Mouse (Mus musculus): Measurements from ENCODE around the gene Prpf40b.

Prpf40b gene

DNA sequence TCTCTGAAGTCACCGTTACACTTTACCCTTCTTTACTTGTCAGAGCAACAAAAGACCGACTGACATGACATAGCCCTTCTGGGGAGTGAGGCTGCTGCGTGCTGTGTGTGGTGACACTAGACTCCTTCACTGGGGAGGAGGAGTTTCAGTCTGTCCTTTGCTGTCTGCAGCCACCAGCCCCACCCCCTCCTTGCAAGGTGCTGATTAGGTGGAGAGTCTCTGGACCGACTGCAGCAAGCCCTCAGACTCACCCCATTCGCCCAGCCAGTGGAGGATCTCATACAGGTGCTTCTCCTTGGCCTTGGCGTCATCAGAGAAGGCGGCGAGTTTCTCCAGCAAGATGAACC, 9.7 kb upstream of the Prpf40b start:
- no peak for DNase-seq (ENCODE audit: extremely low read depth, insufficient read length, low spot score)

DNA sequence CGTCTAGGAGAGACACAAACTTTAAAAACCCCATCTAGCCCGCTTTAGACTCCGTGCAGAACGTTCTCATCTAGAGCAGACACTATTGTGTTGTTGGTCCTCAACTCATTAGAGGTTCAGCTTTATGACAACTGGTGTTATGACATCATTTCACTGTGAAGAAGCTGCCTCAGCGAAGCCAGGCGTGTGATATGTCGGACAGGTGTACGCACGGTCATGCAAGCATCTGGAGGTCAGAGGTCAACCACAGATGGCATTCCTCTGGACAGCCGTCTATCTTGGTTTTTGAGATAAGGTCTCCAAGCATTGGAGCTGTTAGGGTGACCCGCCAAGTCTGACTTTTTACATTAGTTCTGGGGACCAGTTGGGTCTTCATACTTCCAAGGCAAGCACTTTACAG, 4.3 kb upstream of the Prpf40b start:
- no peak for DNase-seq (ENCODE audit: extremely low read depth, insufficient read length, low spot score)

DNA sequence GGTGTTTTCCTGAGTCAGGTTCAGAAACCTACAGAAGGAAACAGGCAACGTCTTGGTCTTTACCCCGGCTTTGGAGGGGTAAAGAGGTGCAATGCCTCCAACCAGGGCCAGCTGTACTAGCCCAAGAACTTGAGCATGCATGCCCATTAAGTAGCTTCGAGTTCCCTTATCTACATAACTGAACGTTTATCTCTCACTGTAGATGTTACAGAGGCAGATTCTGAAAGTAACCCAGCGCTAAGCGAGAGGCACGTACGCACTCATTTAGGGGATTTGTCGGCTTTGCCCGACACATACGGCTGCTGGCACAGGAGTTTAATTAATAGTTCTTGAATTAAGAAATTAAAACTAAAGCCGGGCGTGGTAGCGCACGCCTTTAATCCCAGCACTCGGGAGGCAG, 600 bp upstream of the Prpf40b start:
- no peak for DNase-seq (ENCODE audit: extremely low read depth, insufficient read length, low spot score)

DNA sequence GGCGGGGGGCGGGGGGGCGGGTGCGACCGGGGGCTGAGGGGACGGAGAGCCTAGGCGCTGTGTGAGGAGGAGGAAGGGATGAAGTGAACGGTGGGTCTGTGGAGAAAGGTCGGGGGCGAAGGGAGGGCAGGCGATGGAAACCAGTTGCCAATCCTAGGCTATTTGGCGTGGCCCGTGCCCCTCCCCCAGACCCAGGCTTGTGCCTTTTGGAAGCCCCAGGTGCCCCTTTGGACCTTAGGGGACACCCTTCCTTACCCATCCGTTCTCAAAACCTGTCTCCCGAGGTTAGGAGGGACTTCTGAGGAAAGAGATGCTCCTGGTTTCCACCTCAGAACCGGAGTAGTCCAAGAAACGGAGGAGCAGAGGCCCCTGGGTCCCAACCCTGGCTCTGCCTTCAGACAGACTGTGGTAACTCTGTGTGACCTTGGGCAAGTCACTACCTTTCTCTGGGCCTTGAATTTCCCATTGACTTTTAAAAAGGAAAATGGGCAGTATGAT, 646 bp downstream of the Prpf40b start, which contains the start of gene Fam186b:
Gene Fam186b (minus strand): TSS at position 405 of the 498 bp plus-strand sequence.
- no peak for DNase-seq (ENCODE audit: extremely low read depth, insufficient read length, low spot score)

DNA sequence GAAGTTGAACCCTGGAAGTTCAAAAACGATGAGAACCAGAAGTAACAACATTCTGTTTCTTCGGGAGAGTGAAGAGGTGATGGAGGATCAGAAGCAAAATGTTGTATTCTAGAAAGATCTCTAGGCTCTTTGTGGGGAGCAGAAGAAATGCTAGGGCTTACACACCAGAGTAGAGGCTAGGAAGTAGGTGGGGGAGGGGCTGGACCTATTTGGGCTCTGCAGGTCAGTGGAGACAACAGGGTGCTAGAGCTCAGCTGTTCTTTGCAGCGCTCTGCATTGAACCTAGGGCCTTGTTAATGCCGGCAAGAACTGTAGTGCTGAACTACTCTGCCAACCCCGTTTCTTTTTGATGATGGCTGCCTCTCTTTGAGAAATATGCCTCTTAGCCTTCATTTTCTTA, 1.3 kb downstream of the Prpf40b start:
- DNase-seq (ENCODE audit: extremely low read depth, insufficient read length, low spot score), result no peak

DNA sequence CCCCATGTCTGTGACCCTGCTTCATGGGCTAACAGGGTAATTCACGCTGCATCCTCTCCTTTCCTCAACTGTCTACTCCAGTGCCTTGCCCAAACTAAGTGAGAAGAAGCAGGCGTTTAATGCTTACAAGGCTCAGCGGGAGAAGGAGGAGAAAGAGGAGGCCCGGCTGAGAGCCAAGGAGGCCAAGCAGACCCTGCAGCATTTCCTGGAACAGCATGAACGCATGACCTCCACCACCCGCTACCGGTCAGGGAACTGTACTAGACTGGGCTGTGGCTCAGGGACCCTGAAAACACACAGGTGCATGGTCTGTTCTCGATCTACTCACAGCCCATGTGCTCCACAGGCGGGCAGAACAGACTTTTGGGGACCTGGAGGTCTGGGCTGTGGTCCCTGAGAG, 12.6 kb downstream of the Prpf40b start:
- no peak for DNase-seq (ENCODE audit: extremely low read depth, insufficient read length, low spot score)

DNA sequence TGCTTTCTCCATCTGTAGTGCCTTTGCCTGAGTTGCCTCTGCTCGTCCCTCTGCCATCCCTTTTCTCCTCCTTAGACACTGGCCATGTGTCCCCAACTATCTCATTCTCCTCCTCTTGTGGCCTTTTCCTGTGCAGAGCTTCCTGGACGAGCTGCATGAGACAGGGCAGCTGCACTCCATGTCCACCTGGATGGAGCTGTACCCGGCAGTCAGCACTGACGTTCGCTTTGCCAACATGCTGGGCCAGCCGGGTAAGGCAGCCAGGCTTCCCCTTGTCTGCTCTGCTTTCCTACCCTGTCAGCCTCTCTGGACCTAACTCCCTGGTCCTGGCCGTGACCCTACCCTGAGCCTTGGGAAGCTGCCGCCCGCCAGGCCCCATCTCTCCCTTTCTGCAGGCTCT, 14.7 kb downstream of the Prpf40b start:
- no peak for DNase-seq (ENCODE audit: extremely low read depth, insufficient read length, low spot score)

DNA sequence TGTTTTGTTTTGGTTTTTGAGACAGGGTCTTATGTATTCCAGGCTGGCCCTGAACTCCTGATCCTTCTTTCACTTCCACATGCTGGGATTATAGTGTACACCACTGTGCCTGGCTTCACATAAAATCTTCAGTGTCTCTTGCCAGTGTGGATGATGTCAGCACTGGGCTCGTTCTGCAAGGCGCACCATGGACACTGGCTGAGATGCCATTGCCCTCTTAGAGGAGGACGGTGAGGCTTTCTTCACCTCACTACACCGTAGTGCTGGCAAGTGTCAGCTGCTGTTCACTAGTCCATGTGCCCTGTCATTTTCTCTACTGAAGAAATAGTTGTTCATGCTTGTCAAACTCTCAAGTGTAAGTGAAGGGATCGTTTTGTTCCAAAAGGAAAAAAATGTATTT, 15.7 kb downstream of the Prpf40b start:
- no peak for DNase-seq (ENCODE audit: extremely low read depth, insufficient read length, low spot score)

DNA sequence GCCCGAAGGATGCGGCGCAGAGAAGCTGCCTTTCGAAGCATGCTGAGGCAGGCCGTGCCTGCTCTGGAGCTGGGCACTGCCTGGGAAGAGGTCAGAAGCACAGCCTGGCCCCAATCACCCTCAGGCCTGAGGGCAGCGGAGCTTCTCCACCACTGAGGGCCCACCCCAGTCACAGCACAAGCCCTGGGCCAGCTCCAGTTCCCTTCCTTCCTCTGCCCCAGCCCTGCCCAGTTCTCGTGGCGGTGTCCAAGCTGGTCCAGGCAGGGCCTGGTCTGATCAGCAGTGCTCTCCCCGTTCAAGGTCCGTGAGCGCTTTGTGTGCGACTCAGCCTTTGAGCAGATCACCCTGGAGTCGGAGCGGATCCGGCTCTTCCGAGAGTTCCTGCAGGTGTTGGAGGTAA, 20.0 kb downstream of the Prpf40b start:
- no peak for DNase-seq (ENCODE audit: extremely low read depth, insufficient read length, low spot score)

DNA sequence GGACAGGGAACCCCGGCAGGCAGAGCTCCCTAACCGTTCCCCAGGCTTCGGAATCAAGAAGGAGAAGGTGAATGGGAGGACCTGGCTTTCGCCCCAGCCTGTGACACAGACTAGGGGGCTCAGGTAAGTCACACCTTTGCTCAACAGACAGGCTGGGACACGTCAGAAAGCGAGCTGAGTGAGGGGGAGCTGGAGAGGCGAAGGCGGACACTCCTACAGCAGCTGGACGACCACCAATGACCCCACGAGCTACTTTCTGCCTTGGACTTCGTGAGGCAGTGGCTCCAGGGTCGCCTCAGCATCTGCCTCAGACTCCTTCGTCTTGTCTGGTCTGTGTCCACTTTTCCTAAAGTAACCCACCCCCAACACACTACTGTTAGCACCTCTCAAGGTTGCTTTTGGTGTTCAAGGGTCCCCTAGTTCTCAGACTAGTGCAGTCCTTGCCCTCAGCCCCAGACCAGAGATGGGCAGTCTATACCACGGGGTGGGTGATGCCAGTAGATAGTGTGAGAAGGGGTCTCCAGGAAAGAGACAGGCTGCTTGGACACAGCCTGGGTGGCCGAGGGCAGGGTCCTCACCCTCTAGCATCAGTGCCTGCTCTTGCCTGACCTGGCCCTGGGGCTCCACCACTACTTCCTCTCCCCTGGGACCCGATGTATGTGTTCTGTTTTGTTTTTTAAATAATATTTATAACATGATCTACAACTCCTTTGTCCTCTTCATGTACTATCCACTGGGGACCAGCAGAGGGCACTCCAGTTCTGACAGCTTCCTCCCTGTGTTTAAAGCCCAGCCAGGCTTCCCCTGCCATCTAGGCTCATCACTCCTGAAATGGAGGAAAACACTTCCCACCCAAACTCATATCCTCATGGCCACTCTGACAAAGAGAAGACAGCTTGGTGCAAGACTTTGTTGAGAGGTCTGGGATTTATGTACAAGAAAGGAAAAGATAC, 21.7 kb downstream of the Prpf40b start:
- no peak for DNase-seq (ENCODE audit: extremely low read depth, insufficient read length, low spot score)

DNA sequence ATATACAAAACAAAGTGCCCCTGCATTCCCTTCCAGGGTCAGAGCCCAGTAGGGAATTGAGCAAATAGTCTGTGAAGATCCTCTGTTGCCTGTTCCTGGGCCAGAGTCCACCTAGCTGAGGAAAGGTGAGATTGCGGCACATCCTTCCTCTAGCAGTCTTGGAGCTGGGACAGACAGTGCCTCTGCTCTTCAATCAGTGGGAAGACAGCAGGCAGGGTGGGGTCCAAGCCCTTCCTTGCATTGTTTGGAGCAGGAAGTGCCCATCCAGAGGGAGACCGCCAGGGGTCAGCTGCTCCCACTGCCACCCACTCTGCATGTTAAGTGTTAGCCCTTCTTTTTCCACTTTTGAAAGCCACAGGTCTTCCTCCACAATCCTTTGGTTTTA, 22.4 kb downstream of the Prpf40b start:
- DNase-seq (ENCODE audit: extremely low read depth, insufficient read length, low spot score), result no peak

DNA sequence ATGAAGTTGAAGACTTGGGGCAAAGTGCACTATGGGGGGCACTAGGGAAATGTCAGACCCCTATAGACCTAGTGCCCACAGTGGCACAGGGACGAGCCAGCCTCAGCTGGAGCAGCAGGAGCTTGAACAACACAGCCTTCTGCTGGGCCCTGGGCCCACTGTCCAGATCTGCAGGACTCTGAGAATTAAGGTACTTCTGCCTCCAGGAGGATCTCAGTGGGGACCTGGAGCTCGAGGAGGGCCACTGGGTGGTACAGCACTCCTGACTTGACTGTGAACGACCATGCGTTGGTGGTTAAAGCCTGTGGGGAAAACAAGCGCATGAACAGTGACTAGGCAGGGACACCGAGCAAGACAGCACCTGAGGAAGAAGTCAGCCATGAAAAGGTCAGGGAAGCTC, 23.2 kb downstream of the Prpf40b start:
- DNase-seq (ENCODE audit: extremely low read depth, insufficient read length, low spot score), result no peak

DNA sequence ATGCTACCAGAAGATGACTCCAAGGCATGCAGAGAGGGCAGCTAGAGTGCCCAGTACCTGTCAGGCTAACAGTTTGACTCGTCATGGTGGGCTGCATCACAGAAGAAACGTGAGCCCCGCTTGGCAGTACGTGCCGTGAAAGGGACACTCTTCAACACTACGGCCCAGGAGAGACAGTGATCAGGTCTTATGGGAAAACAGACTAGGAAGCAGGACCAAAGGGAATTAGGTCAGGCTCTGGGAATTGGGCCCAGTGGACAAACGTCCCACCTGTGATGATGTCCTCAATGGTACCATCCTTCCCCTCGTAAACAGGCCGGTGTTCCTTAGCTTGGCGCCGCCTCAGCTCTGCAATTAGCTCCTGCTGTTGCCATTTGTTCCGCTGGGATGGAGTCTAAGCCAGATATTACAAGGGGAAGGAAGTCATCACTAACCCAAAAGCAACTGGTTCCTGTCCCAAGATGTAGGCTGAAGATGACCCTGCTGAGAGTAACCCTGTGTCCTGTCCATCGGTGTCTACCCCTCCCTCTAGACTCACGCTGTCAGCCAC, 24.0 kb downstream of the Prpf40b start:
- DNase-seq (ENCODE audit: extremely low read depth, insufficient read length, low spot score), result no peak

DNA sequence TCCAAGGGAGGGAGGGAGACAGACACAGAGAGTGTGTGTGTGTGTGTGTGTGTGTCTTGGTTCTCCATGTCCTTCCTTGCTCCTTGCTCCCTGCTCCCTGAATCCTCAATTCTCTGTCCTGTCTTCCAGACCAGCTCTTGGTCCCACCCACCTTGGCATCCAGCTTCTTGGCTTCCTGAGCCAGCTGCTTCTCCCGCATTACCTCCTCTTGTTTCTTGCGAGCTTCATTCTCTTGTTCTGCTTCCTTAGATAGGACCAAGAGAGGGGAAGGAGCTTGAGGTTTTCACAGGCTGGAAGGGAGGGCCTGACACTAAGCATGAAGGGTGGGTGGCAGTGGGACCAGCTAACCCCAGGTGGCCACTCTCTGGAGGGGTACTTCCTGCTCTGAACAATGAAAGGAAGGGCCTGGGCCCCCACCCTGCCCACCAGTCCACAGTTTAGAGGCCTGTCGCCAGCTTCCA, 24.6 kb downstream of the Prpf40b start:
- no peak for DNase-seq (ENCODE audit: extremely low read depth, insufficient read length, low spot score)

DNA sequence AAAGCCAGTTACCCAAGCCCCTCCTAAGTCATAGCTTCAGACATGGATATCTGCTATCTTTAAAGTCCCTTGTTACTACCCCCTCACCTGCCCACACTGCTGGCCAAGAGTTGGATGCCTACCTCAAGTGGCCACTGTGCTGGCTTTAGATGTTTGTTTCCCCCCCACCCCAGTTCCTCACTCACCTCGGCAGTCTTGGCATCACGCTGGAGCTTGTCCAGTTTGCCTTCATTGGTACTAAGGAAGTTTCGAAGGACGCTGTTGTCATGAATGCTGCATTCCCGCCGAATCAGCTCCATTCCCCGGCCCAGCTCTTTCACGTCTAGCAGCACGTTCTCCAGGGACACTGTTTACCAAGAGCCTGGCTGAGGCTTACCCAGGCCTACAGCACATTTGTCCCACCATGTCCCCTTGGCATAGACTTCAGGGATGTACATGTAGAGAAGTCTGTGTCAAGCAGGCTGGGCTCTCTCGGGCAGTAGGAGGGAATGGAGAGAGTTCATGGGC, 25.3 kb downstream of the Prpf40b start:
- DNase-seq (ENCODE audit: extremely low read depth, insufficient read length, low spot score), result no peak

DNA sequence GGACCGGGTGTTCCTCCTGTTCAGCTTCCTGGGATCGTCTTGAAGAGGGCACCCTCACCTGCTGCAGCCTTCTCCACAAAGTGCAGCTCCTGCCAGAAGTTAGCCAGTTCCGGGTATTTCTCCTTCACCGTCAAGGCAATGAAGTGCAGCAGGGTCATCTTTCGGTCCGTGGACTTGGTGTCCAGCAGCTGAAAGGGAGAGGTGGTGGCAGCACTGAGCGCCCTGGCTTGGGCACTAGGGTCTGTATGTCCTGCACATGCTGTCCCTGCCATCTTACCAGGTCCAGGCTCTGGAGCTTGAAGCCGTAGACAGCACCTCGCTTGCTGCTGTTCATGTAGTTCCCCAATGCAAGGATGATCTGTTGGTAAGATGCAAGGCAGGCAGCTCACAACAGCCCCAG, 26.1 kb downstream of the Prpf40b start:
- DNase-seq (ENCODE audit: extremely low read depth, insufficient read length, low spot score), result no peak

DNA sequence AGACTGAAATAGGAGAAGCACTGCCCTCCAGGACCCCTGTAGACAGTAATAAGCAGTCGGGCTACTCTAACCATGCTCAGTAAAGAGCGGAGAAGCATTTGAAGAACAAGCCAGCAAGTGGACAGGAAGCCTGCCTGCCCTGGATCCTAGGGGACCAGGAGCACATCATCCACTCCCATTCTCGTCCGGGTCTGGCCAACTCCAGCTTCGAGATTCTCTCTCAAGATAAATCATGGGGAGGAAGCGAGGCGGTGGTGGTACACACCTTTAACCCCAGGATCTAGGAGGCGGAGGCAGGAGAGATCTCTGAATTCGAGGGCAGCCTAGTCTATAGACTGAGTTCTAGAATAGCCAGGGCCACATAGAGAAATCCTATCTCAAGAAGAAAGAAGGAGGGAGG, 29.3 kb downstream of the Prpf40b start:
- no peak for DNase-seq (ENCODE audit: extremely low read depth, insufficient read length, low spot score)

DNA sequence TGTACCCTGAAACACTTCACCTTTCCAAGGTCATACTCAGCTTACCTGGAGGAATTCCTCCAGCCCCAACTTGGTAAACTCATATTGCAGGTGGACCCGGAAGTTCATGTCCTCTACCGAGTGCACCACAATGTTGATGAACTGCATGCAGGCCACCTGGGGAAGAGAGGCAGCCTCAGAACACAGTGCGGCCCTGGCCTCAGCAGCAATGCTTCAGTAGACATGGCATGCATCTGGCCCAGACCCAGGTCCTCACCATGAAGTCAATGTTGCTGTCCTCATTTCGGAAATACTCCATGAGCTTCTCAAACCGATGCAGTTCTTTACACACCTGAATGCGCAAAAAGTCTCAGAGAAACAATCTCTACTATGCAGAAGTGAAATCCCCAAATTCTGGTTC, 30.7 kb downstream of the Prpf40b start:
- no peak for DNase-seq (ENCODE audit: extremely low read depth, insufficient read length, low spot score)

DNA sequence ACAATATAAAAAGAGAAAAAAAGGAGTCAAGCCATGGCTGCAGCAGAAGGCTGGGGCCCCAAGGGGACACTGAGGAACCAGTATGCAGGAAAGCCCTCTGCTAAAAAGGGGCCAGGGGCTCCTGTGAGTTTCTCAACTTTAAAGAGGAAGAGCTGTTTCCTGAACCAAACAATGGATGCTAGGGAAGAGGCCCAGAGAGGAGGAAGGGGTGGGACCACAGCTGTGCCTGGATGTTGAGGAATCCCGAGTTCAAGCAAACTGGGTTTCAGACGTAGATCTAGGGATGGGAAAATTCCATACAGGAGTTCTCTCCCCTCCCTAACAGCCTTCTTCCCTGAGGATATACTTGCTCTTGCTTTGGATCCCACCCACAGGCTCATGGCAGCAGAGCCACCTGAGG, 31.5 kb downstream of the Prpf40b start:
- no peak for DNase-seq (ENCODE audit: extremely low read depth, insufficient read length, low spot score)

DNA sequence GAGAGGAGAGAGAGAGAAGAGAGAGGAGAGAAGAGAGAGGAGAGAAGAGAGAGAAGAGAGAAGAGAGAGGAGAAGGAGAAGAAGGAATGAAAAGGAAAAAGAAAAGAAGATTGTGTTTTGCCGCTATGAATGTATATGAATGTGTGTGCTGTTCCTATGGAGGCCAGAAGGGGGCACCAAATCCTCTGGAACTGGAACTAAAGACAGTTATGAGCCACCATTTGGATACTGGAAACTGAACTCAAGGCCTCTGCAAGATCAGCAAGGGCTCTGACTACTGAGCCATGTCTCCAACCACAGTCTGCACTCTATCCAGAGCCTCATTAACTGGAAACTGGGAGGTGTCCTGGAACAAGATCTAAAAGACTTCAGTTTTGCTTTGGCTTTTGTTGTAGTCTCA, 32.1 kb downstream of the Prpf40b start:
- DNase-seq (ENCODE audit: extremely low read depth, insufficient read length, low spot score), result no peak

DNA sequence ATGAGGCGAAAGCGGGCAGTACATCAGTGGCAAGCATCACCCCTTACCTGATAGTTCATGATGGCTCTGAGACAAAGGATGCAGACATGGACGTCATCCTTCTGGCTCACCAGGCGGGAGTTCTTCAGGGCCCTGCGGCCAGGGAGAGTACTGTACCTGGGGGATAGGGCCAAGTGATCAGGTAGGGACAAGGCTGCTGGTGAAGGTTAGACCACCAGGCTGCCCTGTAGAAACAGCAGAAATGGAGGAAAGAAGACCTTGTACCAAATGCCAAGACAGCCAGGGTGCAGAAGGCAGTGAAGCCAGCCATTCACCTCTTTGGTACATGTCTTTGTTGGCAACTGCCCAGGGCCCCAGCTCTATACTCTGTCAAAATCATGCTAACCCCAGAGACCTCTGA, 33.1 kb downstream of the Prpf40b start:
- DNase-seq (ENCODE audit: extremely low read depth, insufficient read length, low spot score), result no peak

DNA sequence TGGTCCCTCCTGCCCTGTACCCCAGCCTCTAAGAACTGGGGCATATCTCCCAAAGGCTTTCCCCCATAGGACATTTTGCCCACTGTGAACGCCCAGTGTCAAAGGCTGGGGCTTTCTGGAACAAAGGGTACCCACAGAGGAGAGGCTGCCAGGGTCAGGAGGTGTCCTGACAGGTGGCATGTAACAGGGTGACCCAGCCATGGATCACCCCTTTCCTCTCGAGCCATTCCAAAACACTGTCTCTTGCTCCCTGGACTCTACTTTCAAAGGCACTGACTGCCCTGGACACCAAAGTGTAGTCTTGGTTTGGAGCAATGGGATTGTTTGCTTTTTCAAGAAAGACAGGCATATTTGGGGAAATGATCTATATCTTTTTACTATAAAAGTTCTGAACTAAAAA, 35.4 kb downstream of the Prpf40b start:
- no peak for DNase-seq (ENCODE audit: extremely low read depth, insufficient read length, low spot score)
